Comparison of ENCODE assay signal across 7 mouse cellular contexts in genomic region chr15:84924781-84925315, GRCm38 (mm10). TPM values are rescaled to one million over a fixed set of nuclear protein-coding genes. Genes with fewer than 3 reads are reported as not detected.
DNase-seq lines count a peak whose midpoint lies in the region; ATAC-seq and TF ChIP-seq lines count a peak whose summit lies in the region.

No protein-coding gene starts in this region.

- H3K4me2 ChIP-seq in embryonic facial prominence, embryonic 12.5 days (replicated peaks): peak overlapping the region; percentile 68
- peak overlapping the region; percentile 83 for H3K4me2 ChIP-seq in hindbrain, embryonic 16.5 days (ENCODE audit: low read length)
- H3K4me2 ChIP-seq in liver, postnatal 0 days (ENCODE audit: low read depth, low read length): peak overlapping the region; percentile 76

- peak; percentile 84 for TF ChIP-seq CTCF in liver, postnatal 0 days (IDR thresholded peaks at IDR 0.05; ENCODE audit: low read depth)

- H3K36me3 ChIP-seq in ES-E14 (ENCODE audit: control insufficient read depth, insufficient read depth, low read length, poor library complexity, severe bottlenecking): peaks cover 18% of the 10 kb centered on the region
- peaks cover 25% of the 10 kb centered on the region for H3K36me3 ChIP-seq in embryonic facial prominence, embryonic 12.5 days
- H3K36me3 ChIP-seq in hindbrain, embryonic 16.5 days (ENCODE audit: control insufficient read depth, insufficient read depth, low read length): peaks cover 23% of the 10 kb centered on the region
- H3K36me3 ChIP-seq in liver, postnatal 0 days (replicated peaks; ENCODE audit: insufficient read depth, low read length): peaks cover 31% of the 10 kb centered on the region

- no peaks in the 10 kb centered on the region for H3K27me3 ChIP-seq in embryonic facial prominence, embryonic 12.5 days
- no peaks in the 10 kb centered on the region for H3K27me3 ChIP-seq in hindbrain, embryonic 16.5 days (replicated peaks; ENCODE audit: control insufficient read depth, insufficient read depth, low read length)
- H3K27me3 ChIP-seq in liver, postnatal 0 days (ENCODE audit: insufficient read depth, low read length): no peaks in the 10 kb centered on the region

- H3K9ac ChIP-seq in ES-E14 (ENCODE audit: insufficient read depth, low read depth, low read length, poor library complexity, severe bottlenecking): peak overlapping the region; percentile 25; the same call in 1 of the 2 replicates
- H3K9ac ChIP-seq in embryonic facial prominence, embryonic 12.5 days: peak overlapping the region; percentile 96; the same call in 1 of the 2 replicates
- H3K9ac ChIP-seq in hindbrain, embryonic 16.5 days (ENCODE audit: low read depth, low read length): peak overlapping the region; percentile 42
- peak overlapping the region; percentile 100 for H3K9ac ChIP-seq in liver, postnatal 0 days (replicated peaks)

- DNase-seq in CD4-positive helper T cell, adult 2 months (ENCODE audit: low read depth, low spot score): peak; percentile 45
- DNase-seq in ES-E14 (ENCODE audit: low read depth, low spot score): peak; percentile 59
- DNase-seq in liver, postnatal 0 days: no peak
- peak; percentile 42 for DNase-seq in retina, adult 2 months (ENCODE audit: low read depth, low spot score)

- no peak for TF ChIP-seq EP300 in liver, postnatal 0 days (IDR thresholded peaks at IDR 0.05; ENCODE audit: low read depth)

- 16% methylated on average over 9 of the region's 9 CpGs for WGBS in embryonic facial prominence, embryonic 12.5 days
- WGBS in hindbrain, embryonic 16.5 days: 13% methylated on average over 9 of the region's 9 CpGs
- 11% methylated on average over 9 of the region's 9 CpGs for WGBS in liver, postnatal 0 days (ENCODE audit: insufficient replicate concordance)

- no peak for ATAC-seq in embryonic facial prominence, embryonic 12.5 days (ENCODE audit: insufficient number of reproducible peaks, insufficient read depth, low FRiP score, low TSS enrichment)
- no peak for ATAC-seq in hindbrain, embryonic 16.5 days
- ATAC-seq in liver, postnatal 0 days: no peak
- ATAC-seq in activated CD4-positive, CD25-positive, alpha-beta regulatory T cell, adult 4 months: no peak

- in situ Hi-C loops in ES-E14 (cut with MboI; ENCODE audit: low sequenced_read_pairs in 2 of 2, unreplicated experiment in 2 of 2): loop anchor here in 1 of 2 experiments (10.0 kb wide), 1 partner anchor 250 kb away; no protein-coding TSS in a partner anchor

- H3K4me1 ChIP-seq in ES-E14 (ENCODE audit: control insufficient read depth in 2 of 2, insufficient read depth in 2 of 2, low read length in 2 of 2, poor library complexity in 1 of 2): peaks cover 0 to 2% of the 10 kb centered on the region in 2 experiments; a peak in 1 of 4 replicates
- peaks cover 25% of the 10 kb centered on the region; the same call in 1 of the 2 replicates for H3K4me1 ChIP-seq in embryonic facial prominence, embryonic 12.5 days
- H3K4me1 ChIP-seq in hindbrain, embryonic 16.5 days (ENCODE audit: control insufficient read depth, insufficient read depth, low read depth, low read length): peaks cover 27% of the 10 kb centered on the region
- H3K4me1 ChIP-seq in liver, postnatal 0 days (ENCODE audit: insufficient read depth): peaks cover 13% of the 10 kb centered on the region

- H3K27ac ChIP-seq in ES-E14 (ENCODE audit: insufficient read depth, low read depth, low read length, poor library complexity, severe bottlenecking): no peak overlapping the region
- H3K27ac ChIP-seq in embryonic facial prominence, embryonic 12.5 days: no peak overlapping the region
- no peak overlapping the region for H3K27ac ChIP-seq in hindbrain, embryonic 16.5 days (ENCODE audit: low read depth, low read length)
- peak overlapping the region; percentile 100; the same call in 1 of the 2 replicates for H3K27ac ChIP-seq in liver, postnatal 0 days (ENCODE audit: low read depth)

- peak overlapping the region; percentile 40 to 74 for H3K4me3 ChIP-seq in ES-E14 (ENCODE audit: insufficient read depth in 1 of 2, low read depth in 1 of 2, low read length in 2 of 2, poor library complexity in 1 of 2, severe bottlenecking in 1 of 2)
- H3K4me3 ChIP-seq in embryonic facial prominence, embryonic 12.5 days: peak overlapping the region; percentile 90
- peak overlapping the region; percentile 94 for H3K4me3 ChIP-seq in hindbrain, embryonic 16.5 days (ENCODE audit: low read length)
- peak overlapping the region; percentile 100 for H3K4me3 ChIP-seq in liver, postnatal 0 days (ENCODE audit: low read depth, low read length)

- H3K9me3 ChIP-seq in ES-E14 (ENCODE audit: control insufficient read depth, insufficient read depth, low read depth, low read length): no peaks in the 10 kb centered on the region
- H3K9me3 ChIP-seq in embryonic facial prominence, embryonic 12.5 days: no peaks in the 10 kb centered on the region
- H3K9me3 ChIP-seq in hindbrain, embryonic 16.5 days (ENCODE audit: control insufficient read depth, low read length): no peaks in the 10 kb centered on the region
- H3K9me3 ChIP-seq in liver, postnatal 0 days (ENCODE audit: low read length): no peaks in the 10 kb centered on the region

TF ChIP-seq in ES-E14, 5 proteins besides CTCF, POLR2A, EP300 and RAD21:
- TF ChIP-seq HCFC1 (IDR thresholded peaks at IDR 0.05; ENCODE audit: borderline replicate concordance, insufficient read depth, low read length): no peak
- TF ChIP-seq ZC3H11A (IDR thresholded peaks at IDR 0.05; ENCODE audit: borderline replicate concordance, low read depth, low read length): no peak
- no peak for TF ChIP-seq CHD2 (IDR thresholded peaks at IDR 0.05; ENCODE audit: low read depth, low read length)
- TF ChIP-seq ZNF384 (IDR thresholded peaks at IDR 0.05; ENCODE audit: low read depth, low read length): no peak
- no peak for TF ChIP-seq MAFK (IDR thresholded peaks at IDR 0.05; ENCODE audit: insufficient read depth, low read depth, low read length)

RNA-seq across cellular contexts. Expression of gene Nup50, which starts 1.6 kb away (rescaled TPM):
- 46.9 and 71.4 TPM in 2 replicates for total RNA-seq in ES-E14 (2012; rRNA removed)
- 53.8 and 54.8 TPM in 2 replicates for polyA plus RNA-seq in embryonic facial prominence, embryonic 12.5 days (2016; fragmentation: Nextera tagmentation; extraction: Ambion mirVana)
- 22.5 and 24.4 TPM in 2 replicates for polyA plus RNA-seq in hindbrain, embryonic 16.5 days (2015; fragmentation: Nextera tagmentation; extraction: Ambion mirVana)
- 13.9 and 15.2 TPM in 2 replicates for polyA plus RNA-seq in liver, postnatal 0 days (2015; fragmentation: Nextera tagmentation; extraction: Ambion mirVana)
- 10 to 100 TPM; 22.9 to 24.2 TPM for polyA plus RNA-seq in activated CD4-positive, CD25-positive, alpha-beta regulatory T cell, adult 4 months (2017; shearing (Covaris generic))

RNA-seq across cellular contexts. Expression of gene Gm29666, which starts 5.0 kb away (rescaled TPM):
- 1.5 and 1.6 TPM in 2 replicates for total RNA-seq in ES-E14 (2012; rRNA removed)
- 0.95 and 1.2 TPM in 2 replicates for polyA plus RNA-seq in embryonic facial prominence, embryonic 12.5 days (2016; fragmentation: Nextera tagmentation; extraction: Ambion mirVana)
- polyA plus RNA-seq in hindbrain, embryonic 16.5 days (2015; fragmentation: Nextera tagmentation; extraction: Ambion mirVana): 0.98 and 1.00 TPM in 2 replicates
- polyA plus RNA-seq in liver, postnatal 0 days (2015; fragmentation: Nextera tagmentation; extraction: Ambion mirVana): 0.07 and 0.13 TPM in 2 replicates
- polyA plus RNA-seq in activated CD4-positive, CD25-positive, alpha-beta regulatory T cell, adult 4 months (2017; shearing (Covaris generic)): under 1 TPM; 0.55 to 0.89 TPM

Comparison
In these comparisons a context has a peak if more than half of its experiments do, and no peak if none do; other contexts are left out.
1. H3K9ac ChIP-seq: peak in every context shown above with its lines; median percentile 100 in liver, postnatal 0 days; 96 in embryonic facial prominence, embryonic 12.5 days; 42 in hindbrain, embryonic 16.5 days; 25 in ES-E14.